Mouse (Mus musculus): Measurements from ENCODE around the gene Igf1. TPM values are rescaled to one million over a fixed set of nuclear protein-coding genes. Genes with fewer than 3 reads are reported as not detected.

Gene Igf1
- polyA plus RNA-seq, 1 experiment = 39.0 TPM

- H3K27ac ChIP-seq (replicated peaks; ENCODE audit: low read depth, low read length) = no peak overlapping the region
- H3K4me3 ChIP-seq (ENCODE audit: insufficient read depth, low read depth, low read length) = no peak overlapping the region
- H3K4me1 ChIP-seq (ENCODE audit: control insufficient read depth, insufficient read depth, insufficient read length, low read length) = no peaks in the 10 kb centered on the region
Measured at GRCm38 (mm10) chr10:87904324-87904723, 46.3 kb downstream of the Igf1 start.

- Histone ChIP-seq H3K27ac (replicated peaks; ENCODE audit: low read depth, low read length) (no peak overlapping the region), H3K4me1 (ENCODE audit: control insufficient read depth, insufficient read depth, insufficient read length, low read length) (no peaks in the 10 kb centered on the region), H3K4me3 (ENCODE audit: insufficient read depth, low read depth, low read length) (no peak overlapping the region)
Measured at GRCm38 (mm10) chr10:87905087-87905486, 47.0 kb downstream of the Igf1 start.

DNA sequence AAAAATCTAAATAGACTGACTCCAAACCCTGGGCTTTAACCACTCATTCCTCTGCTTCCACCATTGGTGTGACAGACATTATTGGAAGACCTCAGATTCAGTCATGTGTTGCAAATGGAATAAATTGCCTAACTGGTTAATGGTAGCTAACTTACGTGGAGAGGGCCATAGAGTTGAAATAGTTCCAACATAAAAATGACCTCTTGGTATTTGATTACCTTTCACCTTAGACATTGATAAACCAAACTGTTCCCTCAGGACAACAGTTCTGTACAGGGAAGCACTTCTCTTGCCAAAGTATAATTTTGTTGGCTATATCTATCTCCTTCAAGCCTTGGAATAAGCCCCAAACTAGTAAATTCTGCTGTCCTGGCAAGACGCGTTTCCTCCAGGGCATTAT, 48.1 kb downstream of the Igf1 start:
- Histone ChIP-seq H3K27ac (replicated peaks; ENCODE audit: low read depth, low read length) (no peak overlapping the region), H3K4me3 (ENCODE audit: insufficient read depth, low read depth, low read length) (no peak overlapping the region)

GRCm38 (mm10) chr10:87906757-87907307, 48.8 kb downstream of the Igf1 start:
- Histone ChIP-seq H3K4me3 (ENCODE audit: insufficient read depth, low read depth, low read length) (no peak overlapping the region), H3K27ac (replicated peaks; ENCODE audit: low read depth, low read length) (peak overlapping the region; percentile 62; the same call in 1 of the 2 replicates), H3K4me1 (ENCODE audit: control insufficient read depth, insufficient read depth, insufficient read length, low read length) (no peaks in the 10 kb centered on the region)

More for the DNA sequence above, 48.1 kb downstream of the Igf1 start:
- H3K4me1 ChIP-seq (ENCODE audit: control insufficient read depth, insufficient read depth, insufficient read length, low read length) = no peaks in the 10 kb centered on the region

- Histone ChIP-seq H3K4me1 (ENCODE audit: control insufficient read depth, insufficient read depth, insufficient read length, low read length) (no peaks in the 10 kb centered on the region), H3K27ac (replicated peaks; ENCODE audit: low read depth, low read length) (no peak overlapping the region), H3K4me3 (ENCODE audit: insufficient read depth, low read depth, low read length) (no peak overlapping the region)
Measured at GRCm38 (mm10) chr10:87913852-87914251, 55.8 kb downstream of the Igf1 start.

GRCm38 (mm10) chr10:87914932-87915331, 56.9 kb downstream of the Igf1 start:
- Histone ChIP-seq H3K27ac (replicated peaks; ENCODE audit: low read depth, low read length) (no peak overlapping the region), H3K4me3 (ENCODE audit: insufficient read depth, low read depth, low read length) (no peak overlapping the region), H3K4me1 (ENCODE audit: control insufficient read depth, insufficient read depth, insufficient read length, low read length) (no peaks in the 10 kb centered on the region)

DNA sequence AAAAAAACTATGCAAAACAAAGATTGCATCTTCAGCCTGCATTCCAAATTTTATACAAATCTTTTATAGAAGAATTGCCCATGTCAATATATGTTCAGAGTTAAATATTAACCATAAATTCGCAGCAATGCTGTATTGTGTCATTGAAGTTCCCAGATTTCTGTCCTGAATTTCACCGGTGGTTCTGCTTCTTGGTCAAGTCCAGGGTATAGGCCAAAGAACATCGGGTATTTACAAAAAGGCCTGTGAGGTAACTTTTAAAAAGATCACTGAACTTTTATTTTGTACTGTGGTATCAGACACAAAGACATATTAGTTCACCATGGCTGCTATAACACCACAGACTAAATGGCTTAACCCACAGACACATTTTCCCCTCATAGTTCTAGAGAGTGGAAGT, 57.7 kb downstream of the Igf1 start:
- no peak overlapping the region for H3K27ac ChIP-seq (replicated peaks; ENCODE audit: low read depth, low read length)
- no peak overlapping the region for H3K4me3 ChIP-seq (ENCODE audit: insufficient read depth, low read depth, low read length)
- H3K4me1 ChIP-seq (ENCODE audit: control insufficient read depth, insufficient read depth, insufficient read length, low read length) = no peaks in the 10 kb centered on the region

DNA sequence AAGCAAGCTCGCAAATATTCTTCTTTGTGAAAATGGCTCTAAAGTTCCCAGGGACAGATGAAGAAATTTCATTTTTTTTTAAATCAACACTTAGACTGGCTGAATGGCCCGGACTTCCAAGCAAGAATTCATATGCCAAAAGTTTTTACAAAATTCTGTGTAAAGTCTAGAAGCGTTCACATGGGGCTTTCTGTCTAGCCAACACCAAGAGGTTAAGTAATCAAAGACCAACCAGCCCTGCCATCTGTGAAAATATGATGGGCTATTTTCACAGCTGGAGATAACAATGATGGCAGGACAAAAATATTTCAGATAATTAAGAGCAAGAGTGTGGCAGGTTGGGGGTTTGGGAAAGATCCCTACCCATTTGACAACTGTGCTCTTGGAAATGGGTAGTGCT, 64.2 kb downstream of the Igf1 start:
- no peak overlapping the region for H3K4me3 ChIP-seq (ENCODE audit: insufficient read depth, low read depth, low read length)
- 0 out of 2 replicates have a peak overlapping the region, but pooled peaks have one; percentile 29 for H3K27ac ChIP-seq (replicated peaks; ENCODE audit: low read depth, low read length)
- H3K4me1 ChIP-seq (ENCODE audit: control insufficient read depth, insufficient read depth, insufficient read length, low read length) = peaks cover 4% of the 10 kb centered on the region; the same call in 1 of the 2 replicates

- Histone ChIP-seq H3K27ac (replicated peaks; ENCODE audit: low read depth, low read length) (peak overlapping the region; percentile 45), H3K4me3 (ENCODE audit: insufficient read depth, low read depth, low read length) (no peak overlapping the region)
Measured at GRCm38 (mm10) chr10:87926564-87926963, 68.5 kb downstream of the Igf1 start.

DNA sequence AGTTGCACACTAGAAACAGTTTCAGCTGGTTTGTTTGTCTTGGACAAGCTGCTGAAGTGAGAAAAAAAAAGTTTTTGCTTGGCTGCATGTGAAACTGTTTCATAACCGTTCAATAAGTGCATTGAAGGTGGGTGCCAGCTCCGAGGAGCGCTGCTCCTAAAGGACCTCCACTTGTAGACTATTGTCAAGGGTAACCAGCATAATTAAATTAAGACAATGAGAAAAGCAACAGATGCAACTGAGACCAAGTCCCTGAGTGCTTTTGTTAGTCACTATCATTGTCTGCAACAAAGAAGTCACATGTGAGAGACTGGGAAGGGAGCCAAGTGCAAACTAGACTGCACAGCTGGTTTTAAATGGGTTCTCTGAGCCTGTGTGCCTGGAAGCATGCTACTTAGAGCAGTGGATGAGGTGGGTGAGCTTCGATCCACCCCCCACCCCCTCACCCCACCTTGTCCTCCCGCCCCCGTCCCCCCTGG, 69.1 kb downstream of the Igf1 start:
- H3K27ac ChIP-seq (replicated peaks; ENCODE audit: low read depth, low read length) = no peak overlapping the region
- H3K4me3 ChIP-seq (ENCODE audit: insufficient read depth, low read depth, low read length) = no peak overlapping the region
- H3K4me1 ChIP-seq (ENCODE audit: control insufficient read depth, insufficient read depth, insufficient read length, low read length) = peaks cover 4% of the 10 kb centered on the region; the same call in 1 of the 2 replicates

More at GRCm38 (mm10) chr10:87926564-87926963, 68.5 kb downstream of the Igf1 start:
- H3K4me1 ChIP-seq (ENCODE audit: control insufficient read depth, insufficient read depth, insufficient read length, low read length) = peaks cover 4% of the 10 kb centered on the region; the same call in 1 of the 2 replicates

GRCm38 (mm10) chr10:87948192-87948591, 90.1 kb downstream of the Igf1 start:
- Histone ChIP-seq H3K4me1 (ENCODE audit: control insufficient read depth, insufficient read depth, insufficient read length, low read length) (no peaks in the 10 kb centered on the region), H3K27ac (replicated peaks; ENCODE audit: low read depth, low read length) (no peak overlapping the region), H3K4me3 (ENCODE audit: insufficient read depth, low read depth, low read length) (no peak overlapping the region)

DNA sequence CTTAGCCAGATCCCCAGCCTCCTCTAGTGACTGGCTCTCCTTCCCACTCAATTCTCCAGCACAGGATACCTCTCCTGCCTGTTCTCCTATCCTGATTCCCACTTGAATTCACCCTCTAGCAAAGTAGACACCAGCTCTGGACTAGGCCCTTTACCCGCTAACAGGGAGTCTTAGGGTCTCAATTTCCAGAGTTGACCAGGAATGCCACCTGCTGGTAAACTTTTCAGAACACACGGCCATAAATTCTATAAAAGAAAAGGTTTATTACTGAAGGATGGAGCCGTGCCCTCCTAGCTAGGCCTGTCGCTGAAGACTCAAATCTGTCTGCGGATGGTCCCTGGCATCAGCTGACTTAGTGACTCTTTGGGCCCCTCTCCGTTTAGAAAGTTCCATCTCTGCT, 113.5 kb downstream of the Igf1 start:
- Histone ChIP-seq H3K27ac (replicated peaks; ENCODE audit: low read depth, low read length) (no peak overlapping the region), H3K4me3 (ENCODE audit: insufficient read depth, low read depth, low read length) (no peak overlapping the region), H3K4me1 (ENCODE audit: control insufficient read depth, insufficient read depth, insufficient read length, low read length) (no peaks in the 10 kb centered on the region)

GRCm38 (mm10) chr10:87973911-87974631, 116.0 kb downstream of the Igf1 start:
- Histone ChIP-seq H3K4me3 (ENCODE audit: insufficient read depth, low read depth, low read length) (no peak overlapping the region), H3K27ac (replicated peaks; ENCODE audit: low read depth, low read length) (no peak overlapping the region), H3K4me1 (ENCODE audit: control insufficient read depth, insufficient read depth, insufficient read length, low read length) (no peaks in the 10 kb centered on the region)

- Histone ChIP-seq H3K27ac (replicated peaks; ENCODE audit: low read depth, low read length) (no peak overlapping the region), H3K4me1 (ENCODE audit: control insufficient read depth, insufficient read depth, insufficient read length, low read length) (no peaks in the 10 kb centered on the region), H3K4me3 (ENCODE audit: insufficient read depth, low read depth, low read length) (no peak overlapping the region)
Measured at GRCm38 (mm10) chr10:87985375-87985774, 127.3 kb downstream of the Igf1 start.

DNA sequence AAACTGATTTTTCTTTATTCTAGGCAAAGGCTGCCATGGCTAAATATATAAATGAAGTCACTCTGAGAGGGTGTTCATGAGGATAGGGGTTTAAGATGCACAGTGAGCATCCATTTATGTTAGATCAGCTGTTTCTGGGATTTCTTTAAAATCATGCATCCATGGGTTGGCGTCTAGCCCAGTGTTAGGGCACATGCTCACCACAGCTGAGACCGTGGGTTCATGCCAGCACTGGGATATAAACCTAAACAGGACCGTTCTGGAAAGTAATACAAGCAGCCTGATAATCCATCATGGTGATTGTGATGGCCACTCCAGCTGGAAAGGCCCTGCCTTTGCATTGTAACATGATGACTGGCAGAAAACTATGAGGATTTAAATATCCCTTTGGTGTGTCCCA, 128.1 kb downstream of the Igf1 start:
- no peak overlapping the region for H3K27ac ChIP-seq (replicated peaks; ENCODE audit: low read depth, low read length)
- H3K4me1 ChIP-seq (ENCODE audit: control insufficient read depth, insufficient read depth, insufficient read length, low read length) = no peaks in the 10 kb centered on the region
- no peak overlapping the region for H3K4me3 ChIP-seq (ENCODE audit: insufficient read depth, low read depth, low read length)
